Mouse (Mus musculus): Measurements from ENCODE around the gene Ppm1m. TPM values are rescaled to one million over a fixed set of nuclear protein-coding genes. Genes with fewer than 3 reads are reported as not detected.

The Ppm1m gene
- polyA plus RNA-seq, 1 experiment: 20.2 TPM

DNA sequence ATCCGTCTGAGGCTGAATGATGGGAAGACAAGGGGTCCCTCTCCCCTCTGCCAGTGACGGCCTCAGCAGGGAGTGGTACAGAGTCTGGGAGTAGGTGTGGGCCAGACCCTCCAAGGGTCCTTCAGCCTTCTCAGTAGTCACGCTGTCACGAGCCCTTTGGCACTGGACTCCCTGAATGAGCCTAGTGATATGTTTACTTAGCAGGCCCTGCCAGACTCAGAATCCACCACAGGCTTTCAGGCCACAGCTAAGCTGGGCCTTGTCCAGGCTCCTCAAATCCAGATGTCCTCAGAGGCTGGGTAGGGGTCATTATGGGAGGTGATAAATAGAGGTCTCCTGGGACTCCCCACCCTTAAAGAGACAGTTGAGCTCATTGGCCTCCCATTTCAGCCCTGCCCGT lies 8.6 kb upstream of the Ppm1m start:
- TF ChIP-seq TCF12 (IDR thresholded peaks at IDR 0.05; ENCODE audit: insufficient read depth, poor library complexity, severe bottlenecking): no peak
- TF ChIP-seq USF1 (IDR thresholded peaks at IDR 0.05; ENCODE audit: low read depth): no peak
- TF ChIP-seq POLR2AphosphoS2 (IDR thresholded peaks at IDR 0.05; ENCODE audit: insufficient read length, low read depth): no peak
- TF ChIP-seq MYOG (IDR thresholded peaks at IDR 0.05; ENCODE audit: control insufficient read depth in 1 of 3, insufficient read depth in 1 of 3, insufficient read length in 2 of 3, low read depth in 2 of 3): no peak
- no peak for TF ChIP-seq MAX (IDR thresholded peaks at IDR 0.05; ENCODE audit: low read depth)
- TF ChIP-seq SRF (IDR thresholded peaks at IDR 0.05; ENCODE audit: control insufficient read depth, insufficient read length, low read depth): no peak
- no peak for TF ChIP-seq E2F4 (IDR thresholded peaks at IDR 0.05; ENCODE audit: insufficient read depth)
- TF ChIP-seq CEBPB (IDR thresholded peaks at IDR 0.05; ENCODE audit: insufficient read depth, poor library complexity, severe bottlenecking): no peak
- no peak for TF ChIP-seq REST (IDR thresholded peaks at IDR 0.05; ENCODE audit: insufficient read depth, insufficient read length)
- no peak for TF ChIP-seq POLR2A (IDR thresholded peaks at IDR 0.05; ENCODE audit: insufficient read length, low read depth)
- no peak for TF ChIP-seq TCF3 (IDR thresholded peaks at IDR 0.05; ENCODE audit: insufficient read length, low read depth)
- TF ChIP-seq MYOD1 (IDR thresholded peaks at IDR 0.05; ENCODE audit: control insufficient read depth in 1 of 3, insufficient read length in 2 of 3, low read depth in 2 of 3): no peak
- H3K36me3 ChIP-seq (ENCODE audit: control insufficient read depth, insufficient read depth): peaks cover 4% of the 10 kb centered on the region
- no peak overlapping the region for H3ac ChIP-seq (ENCODE audit: control insufficient read depth, insufficient read length)
- H3K27me3 ChIP-seq (ENCODE audit: control insufficient read depth, insufficient read depth, insufficient read length): no peaks in the 10 kb centered on the region
- peak overlapping the region; percentile 66 for H3K4me2 ChIP-seq (ENCODE audit: low read depth)
- peaks cover 12% of the 10 kb centered on the region for H3K79me2 ChIP-seq (ENCODE audit: control insufficient read depth, insufficient read depth)
- peak overlapping the region; percentile 25 for H3K4me3 ChIP-seq

DNA sequence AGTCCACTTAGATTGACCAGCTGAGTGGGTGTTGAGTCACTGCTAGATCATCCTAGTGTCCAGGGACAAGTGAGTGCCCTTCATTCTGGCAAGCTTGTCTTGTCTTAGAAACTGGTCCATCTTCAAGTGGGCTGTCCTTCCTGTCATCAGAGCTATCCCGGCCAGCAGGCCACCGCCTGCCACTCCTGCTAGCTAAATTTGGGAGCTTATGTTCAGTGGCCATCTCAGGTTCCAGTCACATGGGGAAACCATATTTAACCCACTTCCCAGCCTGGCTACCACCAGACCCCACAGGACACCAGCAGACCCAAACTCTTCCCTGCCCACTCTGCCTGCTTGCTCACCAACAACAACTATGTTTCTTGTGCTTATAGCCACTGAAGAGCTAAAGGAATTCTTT lies 7.0 kb upstream of the Ppm1m start:
- Histone ChIP-seq H3K4me3 (peak overlapping the region; percentile 25), H3K79me2 (ENCODE audit: control insufficient read depth, insufficient read depth) (peaks cover 12% of the 10 kb centered on the region), H3K27me3 (ENCODE audit: control insufficient read depth, insufficient read depth, insufficient read length) (no peaks in the 10 kb centered on the region), H3K36me3 (ENCODE audit: control insufficient read depth, insufficient read depth) (no peaks in the 10 kb centered on the region), H3ac (ENCODE audit: control insufficient read depth, insufficient read length) (peak overlapping the region; percentile 16), H3K4me2 (ENCODE audit: low read depth) (peak overlapping the region; percentile 66)
- TF ChIP-seq USF1 (IDR thresholded peaks at IDR 0.05; ENCODE audit: low read depth) (peak; percentile 78), POLR2AphosphoS2 (IDR thresholded peaks at IDR 0.05; ENCODE audit: insufficient read length, low read depth) (peak; percentile 72), TCF3 (IDR thresholded peaks at IDR 0.05; ENCODE audit: insufficient read length, low read depth) (no peak), MYOG (IDR thresholded peaks at IDR 0.05; ENCODE audit: control insufficient read depth in 1 of 3, insufficient read depth in 1 of 3, insufficient read length in 2 of 3, low read depth in 2 of 3) (no peak), TCF12 (IDR thresholded peaks at IDR 0.05; ENCODE audit: insufficient read depth, poor library complexity, severe bottlenecking) (no peak), SRF (IDR thresholded peaks at IDR 0.05; ENCODE audit: control insufficient read depth, insufficient read length, low read depth) (peak; percentile 63), REST (IDR thresholded peaks at IDR 0.05; ENCODE audit: insufficient read depth, insufficient read length) (no peak), POLR2A (IDR thresholded peaks at IDR 0.05; ENCODE audit: insufficient read length, low read depth) (peak; percentile 68), MAX (IDR thresholded peaks at IDR 0.05; ENCODE audit: low read depth) (no peak), MYOD1 (IDR thresholded peaks at IDR 0.05; ENCODE audit: control insufficient read depth in 1 of 3, insufficient read length in 2 of 3, low read depth in 2 of 3) (no peak), CEBPB (IDR thresholded peaks at IDR 0.05; ENCODE audit: insufficient read depth, poor library complexity, severe bottlenecking) (no peak), E2F4 (IDR thresholded peaks at IDR 0.05; ENCODE audit: insufficient read depth) (no peak)

- H3K27me3 ChIP-seq (ENCODE audit: control insufficient read depth, insufficient read depth, insufficient read length): no peaks in the 10 kb centered on the region
- H3K79me2 ChIP-seq (ENCODE audit: control insufficient read depth, insufficient read depth): peaks cover 12% of the 10 kb centered on the region
- TF ChIP-seq POLR2AphosphoS2 (IDR thresholded peaks at IDR 0.05; ENCODE audit: insufficient read length, low read depth) (no peak), TCF12 (IDR thresholded peaks at IDR 0.05; ENCODE audit: insufficient read depth, poor library complexity, severe bottlenecking) (no peak), REST (IDR thresholded peaks at IDR 0.05; ENCODE audit: insufficient read depth, insufficient read length) (no peak), MAX (IDR thresholded peaks at IDR 0.05; ENCODE audit: low read depth) (no peak), E2F4 (IDR thresholded peaks at IDR 0.05; ENCODE audit: insufficient read depth) (no peak), CEBPB (IDR thresholded peaks at IDR 0.05; ENCODE audit: insufficient read depth, poor library complexity, severe bottlenecking) (no peak), MYOG (IDR thresholded peaks at IDR 0.05; ENCODE audit: control insufficient read depth in 1 of 3, insufficient read depth in 1 of 3, insufficient read length in 2 of 3, low read depth in 2 of 3) (no peak), MYOD1 (IDR thresholded peaks at IDR 0.05; ENCODE audit: control insufficient read depth in 1 of 3, insufficient read length in 2 of 3, low read depth in 2 of 3) (no peak), TCF3 (IDR thresholded peaks at IDR 0.05; ENCODE audit: insufficient read length, low read depth) (no peak), POLR2A (IDR thresholded peaks at IDR 0.05; ENCODE audit: insufficient read length, low read depth) (no peak), USF1 (IDR thresholded peaks at IDR 0.05; ENCODE audit: low read depth) (no peak), SRF (IDR thresholded peaks at IDR 0.05; ENCODE audit: control insufficient read depth, insufficient read length, low read depth) (no peak)
- no peak overlapping the region for H3K4me3 ChIP-seq
- no peaks in the 10 kb centered on the region for H3K36me3 ChIP-seq (ENCODE audit: control insufficient read depth, insufficient read depth)
- peak overlapping the region; percentile 36 for H3K4me2 ChIP-seq (ENCODE audit: low read depth)
- no peak overlapping the region for H3ac ChIP-seq (ENCODE audit: control insufficient read depth, insufficient read length)
These were observed 6.3 kb upstream of the Ppm1m start for GRCm38 (mm10) chr9:106205713-106206290.

DNA sequence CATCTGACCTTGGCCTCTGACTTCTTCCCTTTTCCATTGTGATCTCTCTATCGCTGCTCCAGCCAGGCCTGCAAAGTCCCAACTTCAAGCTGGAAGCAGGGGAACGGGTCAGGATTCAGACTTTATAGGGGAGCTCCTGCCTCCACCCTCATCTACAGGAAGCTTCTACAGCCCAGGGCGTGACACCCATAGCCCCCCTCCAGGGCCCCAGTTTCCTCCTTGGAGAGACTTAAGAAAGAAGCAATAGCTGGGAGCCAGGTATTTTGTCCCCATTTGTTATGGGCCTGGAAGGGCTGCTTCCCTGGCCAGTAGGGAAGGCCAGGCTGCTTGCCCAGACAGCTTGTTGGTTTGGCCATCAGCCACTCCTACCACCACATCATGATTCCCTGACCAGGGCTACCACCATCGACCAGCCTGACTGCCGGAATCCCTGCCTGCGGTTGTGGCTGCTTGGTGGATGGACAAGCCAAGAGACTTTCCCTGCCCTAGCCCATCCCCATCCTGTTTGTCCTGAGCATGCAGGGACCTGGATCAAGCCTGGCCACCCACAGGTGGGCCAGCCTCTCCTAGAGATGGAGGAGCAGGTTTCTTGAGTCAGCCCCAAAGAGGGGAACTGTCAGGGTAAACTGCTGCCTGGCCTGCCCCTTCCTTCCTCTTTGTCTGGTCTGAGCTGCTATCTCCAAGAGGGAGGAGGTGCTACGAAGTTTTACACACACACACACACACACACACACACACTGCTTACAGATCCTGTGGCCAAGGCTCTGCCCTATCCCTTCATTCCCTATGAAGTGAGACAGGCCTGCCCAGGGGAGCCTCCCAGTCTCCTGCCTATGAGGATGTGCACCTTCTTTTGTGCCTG lies 4.7 kb upstream of the Ppm1m start:
- peak overlapping the region; percentile 86 for H3K4me2 ChIP-seq (ENCODE audit: low read depth)
- H3K79me2 ChIP-seq (ENCODE audit: control insufficient read depth, insufficient read depth): peaks cover 12% of the 10 kb centered on the region
- H3K4me3 ChIP-seq: peak overlapping the region; percentile 55
- no peak overlapping the region for H3ac ChIP-seq (ENCODE audit: control insufficient read depth, insufficient read length)
- peak in 1 of 3 experiments; percentile 31 for TF ChIP-seq MYOG (IDR thresholded peaks at IDR 0.05; ENCODE audit: control insufficient read depth in 1 of 3, insufficient read depth in 1 of 3, insufficient read length in 2 of 3, low read depth in 2 of 3)
- TF ChIP-seq E2F4 (IDR thresholded peaks at IDR 0.05; ENCODE audit: insufficient read depth): no peak
- peak in 1 of 3 experiments; percentile 10 for TF ChIP-seq MYOD1 (IDR thresholded peaks at IDR 0.05; ENCODE audit: control insufficient read depth in 1 of 3, insufficient read length in 2 of 3, low read depth in 2 of 3)
- H3K27me3 ChIP-seq (ENCODE audit: control insufficient read depth, insufficient read depth, insufficient read length): no peaks in the 10 kb centered on the region
- no peaks in the 10 kb centered on the region for H3K36me3 ChIP-seq (ENCODE audit: control insufficient read depth, insufficient read depth)

All from myocyte (in vitro differentiated cells).